Mouse (Mus musculus): ENCODE results near the gene Zfp541. TPM values are rescaled to one million over a fixed set of nuclear protein-coding genes. Genes with fewer than 3 reads are reported as not detected.

Zfp541 gene
- polyA plus RNA-seq, 1 experiment from 2014 or later: 0.04 TPM

- no peak overlapping the region for H3K27ac ChIP-seq (ENCODE audit: low read depth, low read length)
- H3K4me1 ChIP-seq (ENCODE audit: control insufficient read depth, insufficient read depth, low read length): peaks cover 32% of the 10 kb centered on the region
- H3K4me2 ChIP-seq (replicated peaks; ENCODE audit: low read depth, low read length): no peak overlapping the region
- no peaks in the 10 kb centered on the region for H3K9me3 ChIP-seq (ENCODE audit: control insufficient read depth, low read length)
- WGBS: 88% methylated on average over 9 of the region's 9 CpGs
- H3K27me3 ChIP-seq (ENCODE audit: control insufficient read depth, insufficient read depth, low read length): no peaks in the 10 kb centered on the region
- H3K9ac ChIP-seq (ENCODE audit: low read depth, low read length): no peak overlapping the region
- no peaks in the 10 kb centered on the region for H3K36me3 ChIP-seq (ENCODE audit: control insufficient read depth, insufficient read depth, low read length)
- no peak overlapping the region for H3K4me3 ChIP-seq (ENCODE audit: low read length)
- ATAC-seq (ENCODE audit: low FRiP score, low TSS enrichment): no peak
Measured at GRCm38 (mm10) chr7:16133691-16134090, 72.1 kb downstream of the Zfp541 start.

DNA sequence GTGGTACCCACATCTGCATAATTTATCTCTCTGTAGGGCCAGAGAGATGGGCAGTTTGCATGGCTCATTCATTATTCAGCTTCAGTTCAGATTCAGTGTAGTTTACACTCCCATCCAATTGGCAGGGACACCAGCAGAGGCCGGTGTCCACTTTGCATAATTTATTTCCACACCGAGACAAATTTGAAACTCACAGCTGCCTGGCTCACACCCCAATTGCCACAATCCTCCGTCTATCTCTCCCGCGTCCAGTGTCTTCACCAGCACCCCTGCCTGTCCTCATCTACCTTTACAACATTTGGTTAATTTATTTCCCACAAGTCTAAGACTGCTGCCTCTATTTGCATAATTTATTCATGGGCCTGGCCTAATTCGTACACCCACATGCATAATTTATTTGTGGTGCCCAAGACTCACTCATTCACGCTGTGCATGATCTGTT is 73.4 kb downstream of the Zfp541 start:
- Histone ChIP-seq H3K9ac (ENCODE audit: low read depth, low read length) (no peak overlapping the region), H3K27me3 (ENCODE audit: control insufficient read depth, insufficient read depth, low read length) (no peaks in the 10 kb centered on the region), H3K36me3 (ENCODE audit: control insufficient read depth, insufficient read depth, low read length) (no peaks in the 10 kb centered on the region), H3K4me1 (ENCODE audit: control insufficient read depth, insufficient read depth, low read length) (peaks cover 23% of the 10 kb centered on the region), H3K4me3 (ENCODE audit: low read length) (no peak overlapping the region), H3K9me3 (ENCODE audit: control insufficient read depth, low read length) (no peaks in the 10 kb centered on the region), H3K27ac (ENCODE audit: low read depth, low read length) (no peak overlapping the region), H3K4me2 (replicated peaks; ENCODE audit: low read depth, low read length) (no peak overlapping the region)
- WGBS: 71% methylated on average over 7 of the region's 7 CpGs
- no peak for ATAC-seq (ENCODE audit: low FRiP score, low TSS enrichment)

Other genes with a start within 250 kb of the Zfp541 start
- not detected in 2 replicates for gene Obox6, start 222.1 kb upstream of the Zfp541 start, polyA plus RNA-seq (2014; fragmentation: Nextera tagmentation; extraction: Ambion mirVana)
- not detected in 2 replicates for gene Crx, start 181.8 kb upstream of the Zfp541 start, polyA plus RNA-seq (2014; fragmentation: Nextera tagmentation; extraction: Ambion mirVana)
- gene Crxos, start 179.2 kb upstream of the Zfp541 start, polyA plus RNA-seq (2014; fragmentation: Nextera tagmentation; extraction: Ambion mirVana): not detected in 2 replicates
- gene Selenow, start 139.4 kb upstream of the Zfp541 start, polyA plus RNA-seq (2014; fragmentation: Nextera tagmentation; extraction: Ambion mirVana): 811 and 907 TPM in 2 replicates
- gene Nop53, start 115.7 kb upstream of the Zfp541 start, polyA plus RNA-seq (2014; fragmentation: Nextera tagmentation; extraction: Ambion mirVana): 203 and 216 TPM in 2 replicates
- gene Ehd2, start 94.2 kb upstream of the Zfp541 start, polyA plus RNA-seq (2014; fragmentation: Nextera tagmentation; extraction: Ambion mirVana): 17.7 and 22.3 TPM in 2 replicates
- 6.9 and 10.0 TPM in 2 replicates for gene Bicra, start 13.9 kb upstream of the Zfp541 start, polyA plus RNA-seq (2014; fragmentation: Nextera tagmentation; extraction: Ambion mirVana)
- 179 and 188 TPM in 2 replicates for gene Napa, start 36.6 kb downstream of the Zfp541 start, polyA plus RNA-seq (2014; fragmentation: Nextera tagmentation; extraction: Ambion mirVana)
- gene Kptn, start 58.1 kb downstream of the Zfp541 start, polyA plus RNA-seq (2014; fragmentation: Nextera tagmentation; extraction: Ambion mirVana): 25.1 and 29.2 TPM in 2 replicates
- gene Slc8a2, start 68.0 kb downstream of the Zfp541 start, polyA plus RNA-seq (2014; fragmentation: Nextera tagmentation; extraction: Ambion mirVana): 0.21 and 0.24 TPM in 2 replicates
- gene Meis3, start 113.3 kb downstream of the Zfp541 start, polyA plus RNA-seq (2014; fragmentation: Nextera tagmentation; extraction: Ambion mirVana): 26.1 and 28.0 TPM in 2 replicates
- gene Dhx34, start 160.2 kb downstream of the Zfp541 start, polyA plus RNA-seq (2014; fragmentation: Nextera tagmentation; extraction: Ambion mirVana): 8.5 and 13.0 TPM in 2 replicates
- 0.05 and 0.09 TPM in 2 replicates for gene C5ar2, start 182.3 kb downstream of the Zfp541 start, polyA plus RNA-seq (2014; fragmentation: Nextera tagmentation; extraction: Ambion mirVana)
- gene C5ar1, start 197.7 kb downstream of the Zfp541 start, polyA plus RNA-seq (2014; fragmentation: Nextera tagmentation; extraction: Ambion mirVana): 1.2 and 1.8 TPM in 2 replicates
- 19.3 and 19.8 TPM in 2 replicates for gene Inafm1, start 211.8 kb downstream of the Zfp541 start, polyA plus RNA-seq (2014; fragmentation: Nextera tagmentation; extraction: Ambion mirVana)
- 24.6 and 28.3 TPM in 2 replicates for gene Ccdc9, start 225.0 kb downstream of the Zfp541 start, polyA plus RNA-seq (2014; fragmentation: Nextera tagmentation; extraction: Ambion mirVana)
- gene Bbc3, start 246.6 kb downstream of the Zfp541 start, polyA plus RNA-seq (2014; fragmentation: Nextera tagmentation; extraction: Ambion mirVana): 8.6 and 13.8 TPM in 2 replicates